Mouse (Mus musculus): ENCODE measurements around the gene Hist1h2ag. TPM values are rescaled to one million over a fixed set of nuclear protein-coding genes. Genes with fewer than 3 reads are reported as not detected.

Gene Hist1h2ag
- polyA plus RNA-seq, 1 experiment = 1.1 TPM

- Histone ChIP-seq H3K4me3 (replicated peaks; ENCODE audit: extremely low read depth, low read depth, low read length) (no peak overlapping the region), H3K4me1 (ENCODE audit: control insufficient read depth, insufficient read depth, low read length) (peaks cover 4% of the 10 kb centered on the region)
- WGBS = 15% methylated on average over 13 of the region's 13 CpGs
- TF ChIP-seq CTCF (IDR thresholded peaks at IDR 0.05; ENCODE audit: insufficient read depth, low read length) (no peak), POLR2A (IDR thresholded peaks at IDR 0.05; ENCODE audit: borderline replicate concordance, extremely low read depth, low read depth, low read length) (no peak)
- no peak for DNase-seq
Observed at GRCm38 (mm10) chr13:22013716-22014115, 29.0 kb downstream of the Hist1h2ag start.

DNA sequence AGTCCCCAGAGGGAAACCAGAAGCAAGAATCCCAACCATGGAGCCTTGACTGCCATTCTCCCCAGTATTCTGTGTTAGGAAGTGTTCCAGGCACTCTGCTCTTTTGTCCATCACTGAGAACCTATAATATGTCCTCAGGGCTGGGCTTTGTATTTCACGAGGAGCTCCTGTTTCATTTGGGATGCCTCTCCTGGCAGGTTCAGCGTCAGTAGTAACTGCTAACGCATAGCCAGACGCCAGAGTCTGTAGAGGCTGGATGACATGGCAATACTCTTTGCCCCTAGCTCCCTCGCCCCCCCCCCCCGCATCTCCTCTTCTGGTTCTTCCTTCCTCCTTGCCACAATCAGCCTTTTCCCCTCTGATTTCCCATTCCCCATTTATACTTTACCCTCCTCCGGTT is 33.1 kb downstream of the Hist1h2ag start, which contains the start of gene Prss16:
Prss16 (minus strand) TSS at position 101 of the 400 bp plus-strand sequence.
- no peak within 1 kb of the TSS for H3K4me3 ChIP-seq (replicated peaks; ENCODE audit: extremely low read depth, low read depth, low read length)
- DNase-seq = no peak
- TF ChIP-seq POLR2A (IDR thresholded peaks at IDR 0.05; ENCODE audit: borderline replicate concordance, extremely low read depth, low read depth, low read length) = no peak
- peaks cover 4% of the 10 kb centered on the region for H3K4me1 ChIP-seq (ENCODE audit: control insufficient read depth, insufficient read depth, low read length)
- 39% methylated on average over 7 of the region's 7 CpGs for WGBS

DNA sequence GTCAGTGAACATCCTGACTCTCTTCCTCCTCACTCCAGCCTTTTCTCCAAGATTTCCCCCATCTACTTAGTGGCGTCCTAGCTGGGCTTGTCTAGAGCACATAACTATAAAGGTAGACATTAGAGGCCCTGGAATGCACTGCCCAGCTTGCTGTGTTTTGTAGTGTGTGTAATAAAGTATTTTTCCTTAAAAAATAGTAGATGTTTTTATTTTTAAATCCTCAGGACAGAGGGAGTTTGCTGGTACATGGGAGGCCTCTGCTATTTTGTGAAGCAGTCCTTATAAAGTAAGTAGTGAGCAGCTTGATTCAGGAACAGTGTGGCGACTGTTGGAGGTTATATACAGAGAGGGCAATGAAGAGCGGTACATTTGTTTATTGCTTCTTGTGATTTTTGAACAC is 34.0 kb downstream of the Hist1h2ag start:
- Histone ChIP-seq H3K4me3 (replicated peaks; ENCODE audit: extremely low read depth, low read depth, low read length) (no peak overlapping the region), H3K4me1 (ENCODE audit: control insufficient read depth, insufficient read depth, low read length) (no peaks in the 10 kb centered on the region)
- TF ChIP-seq POLR2A (IDR thresholded peaks at IDR 0.05; ENCODE audit: borderline replicate concordance, extremely low read depth, low read depth, low read length) (no peak), CTCF (IDR thresholded peaks at IDR 0.05; ENCODE audit: insufficient read depth, low read length) (no peak)
- no peak for DNase-seq
- WGBS = 80% methylated on average over 3 of the region's 3 CpGs

GRCm38 (mm10) chr13:22007872-22008271 is 34.9 kb downstream of the Hist1h2ag start:
- no peaks in the 10 kb centered on the region for H3K4me1 ChIP-seq (ENCODE audit: control insufficient read depth, insufficient read depth, low read length)
- TF ChIP-seq CTCF (IDR thresholded peaks at IDR 0.05; ENCODE audit: insufficient read depth, low read length) (no peak), POLR2A (IDR thresholded peaks at IDR 0.05; ENCODE audit: borderline replicate concordance, extremely low read depth, low read depth, low read length) (no peak)
- WGBS = 60% methylated on average over 7 of the region's 7 CpGs
- no peak overlapping the region for H3K4me3 ChIP-seq (replicated peaks; ENCODE audit: extremely low read depth, low read depth, low read length)
- no peak for DNase-seq

DNA sequence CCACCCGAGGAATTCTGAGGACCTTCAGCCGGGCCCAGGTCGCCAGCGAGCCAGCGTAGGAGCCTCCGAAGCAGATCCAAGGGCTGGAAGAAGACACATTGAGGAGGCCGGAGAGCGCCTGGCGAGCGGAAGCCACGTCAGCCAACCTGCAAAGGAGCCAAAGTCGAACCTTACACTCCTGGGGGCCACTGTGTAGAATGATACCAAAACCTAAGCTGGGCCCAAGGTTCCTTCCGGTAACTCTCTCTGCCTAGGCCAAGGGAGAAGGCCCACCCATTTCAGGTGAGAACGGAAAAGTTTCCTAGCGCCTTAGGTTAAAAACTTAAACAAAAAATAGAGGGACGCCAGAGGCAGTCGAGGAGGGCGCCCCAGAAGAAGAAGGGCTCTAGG is 35.6 kb downstream of the Hist1h2ag start:
- H3K4me3 ChIP-seq (replicated peaks; ENCODE audit: extremely low read depth, low read depth, low read length) = no peak overlapping the region
- DNase-seq = no peak
- 15% methylated on average over 18 of the region's 18 CpGs for WGBS
- H3K4me1 ChIP-seq (ENCODE audit: control insufficient read depth, insufficient read depth, low read length) = no peaks in the 10 kb centered on the region
- no peak for TF ChIP-seq CTCF (IDR thresholded peaks at IDR 0.05; ENCODE audit: insufficient read depth, low read length)
- TF ChIP-seq POLR2A (IDR thresholded peaks at IDR 0.05; ENCODE audit: borderline replicate concordance, extremely low read depth, low read depth, low read length) = no peak

GRCm38 (mm10) chr13:22006334-22007120 is 36.2 kb downstream of the Hist1h2ag start:
- Histone ChIP-seq H3K4me1 (ENCODE audit: control insufficient read depth, insufficient read depth, low read length) (no peaks in the 10 kb centered on the region), H3K4me3 (replicated peaks; ENCODE audit: extremely low read depth, low read depth, low read length) (peak overlapping the region; percentile 63)
- no peak for TF ChIP-seq CTCF (IDR thresholded peaks at IDR 0.05; ENCODE audit: insufficient read depth, low read length)
- TF ChIP-seq POLR2A (IDR thresholded peaks at IDR 0.05; ENCODE audit: borderline replicate concordance, extremely low read depth, low read depth, low read length) = no peak
- 1% methylated on average over 38 of the region's 38 CpGs for WGBS
- no peak for DNase-seq

DNA sequence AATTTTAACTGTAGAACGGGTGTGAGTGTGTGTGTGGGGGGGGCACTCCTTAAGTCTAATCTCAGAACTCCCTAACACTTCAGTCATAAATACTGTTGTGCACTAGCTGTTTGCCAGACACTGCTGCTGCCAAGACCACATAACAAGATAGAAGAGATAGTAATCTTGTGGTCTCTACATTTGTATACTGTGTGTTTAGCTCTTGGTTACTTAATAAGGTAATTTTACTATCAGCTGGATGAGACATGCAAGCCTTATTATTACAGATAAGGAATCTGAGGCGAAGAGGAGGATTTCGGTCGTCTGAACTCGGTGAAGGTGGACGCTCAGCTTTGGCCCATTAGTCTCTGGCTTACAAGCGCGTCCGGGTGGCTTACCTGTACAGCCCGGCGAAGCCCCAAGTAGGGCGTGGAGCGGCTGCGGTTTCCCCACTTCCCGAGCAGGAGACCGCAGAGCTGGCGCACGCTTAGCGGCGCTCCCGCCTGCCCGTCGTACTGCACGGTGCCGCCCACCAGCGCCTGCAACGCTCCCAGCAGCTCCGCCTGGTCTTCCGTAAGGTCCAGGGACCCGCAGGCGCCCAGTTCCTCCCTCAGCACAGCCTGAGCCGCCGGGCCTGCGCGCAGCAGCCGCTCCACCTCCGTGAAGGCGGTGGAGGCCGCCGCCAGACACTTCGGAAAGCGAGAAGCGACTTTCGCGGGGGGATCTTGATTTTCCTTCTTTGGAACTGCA is 37.0 kb downstream of the Hist1h2ag start:
- Histone ChIP-seq H3K4me1 (ENCODE audit: control insufficient read depth, insufficient read depth, low read length) (no peaks in the 10 kb centered on the region), H3K4me3 (replicated peaks; ENCODE audit: extremely low read depth, low read depth, low read length) (peak overlapping the region; percentile 63)
- peak; percentile 54 for DNase-seq
- TF ChIP-seq POLR2A (IDR thresholded peaks at IDR 0.05; ENCODE audit: borderline replicate concordance, extremely low read depth, low read depth, low read length) (no peak), CTCF (IDR thresholded peaks at IDR 0.05; ENCODE audit: insufficient read depth, low read length) (no peak)
- under 1% methylated on average over 45 of the region's 45 CpGs for WGBS

- Histone ChIP-seq H3K4me3 (replicated peaks; ENCODE audit: extremely low read depth, low read depth, low read length) (no peak overlapping the region), H3K4me1 (ENCODE audit: control insufficient read depth, insufficient read depth, low read length) (0 out of 2 replicates have a peak, but pooled peaks cover 2% of the 10 kb centered on the region)
- DNase-seq = no peak
- no peak for TF ChIP-seq CTCF (IDR thresholded peaks at IDR 0.05; ENCODE audit: insufficient read depth, low read length)
- 20% methylated on average over 5 of the region's 5 CpGs for WGBS
Observed at GRCm38 (mm10) chr13:22001823-22002222, 40.9 kb downstream of the Hist1h2ag start.

GRCm38 (mm10) chr13:22001346-22001745 is 41.4 kb downstream of the Hist1h2ag start:
- H3K4me3 ChIP-seq (replicated peaks; ENCODE audit: extremely low read depth, low read depth, low read length) = no peak overlapping the region
- TF ChIP-seq POLR2A (IDR thresholded peaks at IDR 0.05; ENCODE audit: borderline replicate concordance, extremely low read depth, low read depth, low read length) (no peak), CTCF (IDR thresholded peaks at IDR 0.05; ENCODE audit: insufficient read depth, low read length) (no peak)
- H3K4me1 ChIP-seq (ENCODE audit: control insufficient read depth, insufficient read depth, low read length) = 0 out of 2 replicates have a peak, but pooled peaks cover 3% of the 10 kb centered on the region
- no peak for DNase-seq
- 78% methylated on average over 2 of the region's 2 CpGs for WGBS

- H3K4me3 ChIP-seq (replicated peaks; ENCODE audit: extremely low read depth, low read depth, low read length) = no peak overlapping the region
- DNase-seq = no peak
- H3K4me1 ChIP-seq (ENCODE audit: control insufficient read depth, insufficient read depth, low read length) = peaks cover 6% of the 10 kb centered on the region; the same call in 1 of the 2 replicates
- WGBS = 53% methylated on average over 4 of the region's 4 CpGs
- no peak for TF ChIP-seq CTCF (IDR thresholded peaks at IDR 0.05; ENCODE audit: insufficient read depth, low read length)
- no peak for TF ChIP-seq POLR2A (IDR thresholded peaks at IDR 0.05; ENCODE audit: borderline replicate concordance, extremely low read depth, low read depth, low read length)
Observed at GRCm38 (mm10) chr13:21999147-21999546, 43.6 kb downstream of the Hist1h2ag start.

All from lung, adult 2 months (tissue).